Mouse (Mus musculus) cerebellum, adult 2 months (tissue): ENCODE measurements around the gene Il1r1.

Source experiments
- CTCF ChIP-seq: fragments of 200-500 bp; IDR thresholded peaks from 2 replicates; pipeline ENCODE4 v1.5.1; 2011; ENCODE audit warnings: low read depth, mild to moderate bottlenecking, control low read depth, low read length, moderate library complexity, borderline replicate concordance; ENCODE audit not compliant: insufficient read depth
- POLR2A ChIP-seq: fragments of 200-500 bp; IDR thresholded peaks from 2 replicates; pipeline ENCODE4 v1.6.1; 2011; ENCODE audit warnings: low read length, control low read depth, borderline replicate concordance; ENCODE audit not compliant: insufficient read depth

DNA sequence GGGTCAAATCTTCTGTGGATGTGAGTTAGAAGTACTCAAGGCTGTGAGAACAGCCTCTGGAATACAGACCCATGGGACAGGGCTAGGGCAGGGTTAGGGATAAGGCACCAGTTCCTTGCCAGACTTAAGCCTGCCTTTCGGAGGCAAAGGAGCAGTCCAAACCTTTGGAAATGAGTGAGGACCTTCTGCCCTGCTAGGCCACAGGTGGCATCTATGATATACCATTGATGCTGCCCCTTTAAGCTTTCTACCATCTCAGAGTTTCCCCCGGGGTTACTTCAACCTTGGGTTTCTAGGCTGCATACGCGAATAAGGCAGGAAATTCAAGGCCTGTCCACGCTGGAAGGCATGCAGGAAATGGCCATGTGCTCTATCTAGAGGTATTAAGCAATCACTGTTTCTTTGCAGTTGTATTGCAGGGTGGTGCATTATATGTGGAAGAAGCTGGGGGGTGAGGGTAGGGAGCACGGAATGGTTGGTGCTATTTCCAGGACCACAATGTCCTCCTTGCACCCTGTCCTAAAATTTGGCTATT is 40.5 kb downstream of the Il1r1 start:
- TF ChIP-seq POLR2A (no peak), CTCF (no peak)
